Mouse (Mus musculus) myocyte (in vitro differentiated cells): ENCODE results near the gene Ghrh. TPM values are rescaled to one million over a fixed set of nuclear protein-coding genes. Genes with fewer than 3 reads are reported as not detected.

Experiments
- H3K27me3 ChIP-seq: one replicate; pipeline ENCODE4 v1.6.1; 2011; ENCODE audit not compliant: control insufficient read depth, insufficient read depth, insufficient read length
- H3K36me3 ChIP-seq: one replicate; pipeline ENCODE4 v1.6.1; 2011; ENCODE audit not compliant: control insufficient read depth, insufficient read depth
- H3K4me2 ChIP-seq: one replicate; pipeline ENCODE4 v1.6.1; 2011; ENCODE audit warnings: low read depth, control low read depth
- H3K4me3 ChIP-seq: one replicate; pipeline ENCODE4 v1.5.1; 2011; ENCODE audit warnings: mild to moderate bottlenecking, control low read depth, moderate library complexity
- H3K79me2 ChIP-seq: one replicate; pipeline ENCODE4 v1.6.1; 2011; ENCODE audit not compliant: control insufficient read depth, insufficient read depth
- H3ac ChIP-seq: one replicate; pipeline ENCODE4 v1.6.1; 2011; ENCODE audit not compliant: control insufficient read depth, insufficient read length
- CEBPB ChIP-seq: IDR thresholded peaks from 2 replicates; pipeline ENCODE4 v1.6.1; 2011; ENCODE audit warnings: mild to moderate bottlenecking, moderate library complexity; ENCODE audit not compliant: poor library complexity, insufficient read depth, severe bottlenecking
- E2F4 ChIP-seq: IDR thresholded peaks from one replicate; pipeline ENCODE4 v1.6.1; 2011; ENCODE audit warnings: mild to moderate bottlenecking, control low read depth, moderate library complexity; ENCODE audit not compliant: insufficient read depth
- MAX ChIP-seq: IDR thresholded peaks from one replicate; pipeline ENCODE4 v1.6.1; 2011; ENCODE audit warnings: low read depth, mild to moderate bottlenecking, control low read depth
- MYOD1 ChIP-seq, 3 experiments: IDR thresholded peaks; one replicate each; pipeline ENCODE4 v1.6.1; 2011; ENCODE audit warnings: control low read depth in 2 of 3, low read depth in 2 of 3, mild to moderate bottlenecking in 2 of 3, moderate library complexity in 1 of 3; ENCODE audit not compliant: insufficient read length in 2 of 3, control insufficient read depth in 1 of 3
- MYOG ChIP-seq, 3 experiments: IDR thresholded peaks; one replicate each; pipeline ENCODE4 v1.6.1; 2011; ENCODE audit warnings: control low read depth in 2 of 3, low read depth in 2 of 3, mild to moderate bottlenecking in 2 of 3; ENCODE audit not compliant: insufficient read length in 2 of 3, control insufficient read depth in 1 of 3, insufficient read depth in 1 of 3
- POLR2A ChIP-seq: IDR thresholded peaks from one replicate; pipeline ENCODE4 v1.6.1; 2011; ENCODE audit warnings: low read depth, mild to moderate bottlenecking, control low read depth, moderate library complexity; ENCODE audit not compliant: insufficient read length
- POLR2AphosphoS2 ChIP-seq: IDR thresholded peaks from one replicate; pipeline ENCODE4 v1.6.1; 2011; ENCODE audit warnings: low read depth, control low read depth; ENCODE audit not compliant: insufficient read length
- REST ChIP-seq: IDR thresholded peaks from one replicate; pipeline ENCODE4 v1.6.1; 2011; ENCODE audit warnings: mild to moderate bottlenecking, control low read depth, moderate library complexity; ENCODE audit not compliant: insufficient read depth, insufficient read length
- SRF ChIP-seq: IDR thresholded peaks from one replicate; pipeline ENCODE4 v1.6.1; 2011; ENCODE audit warnings: low read depth; ENCODE audit not compliant: control insufficient read depth, insufficient read length
- TCF12 ChIP-seq: IDR thresholded peaks from one replicate; pipeline ENCODE4 v1.6.1; 2011; ENCODE audit warnings: mild to moderate bottlenecking, control low read depth; ENCODE audit not compliant: poor library complexity, insufficient read depth, severe bottlenecking
- TCF3 ChIP-seq: IDR thresholded peaks from one replicate; pipeline ENCODE4 v1.6.1; 2011; ENCODE audit warnings: low read depth, control low read depth; ENCODE audit not compliant: insufficient read length
- USF1 ChIP-seq: IDR thresholded peaks from one replicate; pipeline ENCODE4 v1.6.1; 2011; ENCODE audit warnings: low read depth, mild to moderate bottlenecking, control low read depth, moderate library complexity
- polyA plus RNA-seq: library from polyadenylated mRNA; unstranded; fragments of >200 nt; fragmentation: generic; extraction: Trizol; gene quantifications from one replicate; pipeline ENCODE4 v1.2.1, GENCODE M21; 2012; ENCODE audit warnings: missing spikeins

Gene Ghrh
- polyA plus RNA-seq, 1 experiment: not detected

GRCm38 (mm10) chr2:157342328-157342926, 4.9 kb downstream of the Ghrh start:
- Histone ChIP-seq H3K27me3 (no peaks in the 10 kb centered on the region), H3K4me3 (no peak overlapping the region), H3K36me3 (no peaks in the 10 kb centered on the region), H3ac (no peak overlapping the region), H3K4me2 (no peak overlapping the region), H3K79me2 (no peaks in the 10 kb centered on the region)
- TF ChIP-seq POLR2AphosphoS2 (no peak), TCF3 (no peak), MYOG (IDR thresholded peaks at IDR 0.05; ENCODE audit: control insufficient read depth in 1 of 3, insufficient read depth in 1 of 3, insufficient read length in 2 of 3, low read depth in 2 of 3) (no peak), MAX (no peak), POLR2A (no peak), USF1 (no peak), MYOD1 (IDR thresholded peaks at IDR 0.05; ENCODE audit: control insufficient read depth in 1 of 3, insufficient read length in 2 of 3, low read depth in 2 of 3) (no peak), CEBPB (no peak), TCF12 (no peak), SRF (no peak), REST (no peak), E2F4 (no peak)

GRCm38 (mm10) chr2:157341554-157342270, 5.6 kb downstream of the Ghrh start:
- Histone ChIP-seq H3K27me3 (no peaks in the 10 kb centered on the region), H3K4me3 (no peak overlapping the region), H3ac (no peak overlapping the region), H3K4me2 (no peak overlapping the region), H3K36me3 (no peaks in the 10 kb centered on the region), H3K79me2 (no peaks in the 10 kb centered on the region)
- no peak for TF ChIP-seq CEBPB
- TF ChIP-seq USF1: no peak
- no peak for TF ChIP-seq TCF3
- TF ChIP-seq E2F4: no peak
- TF ChIP-seq POLR2AphosphoS2: no peak
- TF ChIP-seq REST: no peak
- no peak for TF ChIP-seq POLR2A
- no peak for TF ChIP-seq MAX
- no peak for TF ChIP-seq MYOG (IDR thresholded peaks at IDR 0.05; ENCODE audit: control insufficient read depth in 1 of 3, insufficient read depth in 1 of 3, insufficient read length in 2 of 3, low read depth in 2 of 3)
- no peak for TF ChIP-seq TCF12
- TF ChIP-seq SRF: no peak
- TF ChIP-seq MYOD1 (IDR thresholded peaks at IDR 0.05; ENCODE audit: control insufficient read depth in 1 of 3, insufficient read length in 2 of 3, low read depth in 2 of 3): no peak

DNA sequence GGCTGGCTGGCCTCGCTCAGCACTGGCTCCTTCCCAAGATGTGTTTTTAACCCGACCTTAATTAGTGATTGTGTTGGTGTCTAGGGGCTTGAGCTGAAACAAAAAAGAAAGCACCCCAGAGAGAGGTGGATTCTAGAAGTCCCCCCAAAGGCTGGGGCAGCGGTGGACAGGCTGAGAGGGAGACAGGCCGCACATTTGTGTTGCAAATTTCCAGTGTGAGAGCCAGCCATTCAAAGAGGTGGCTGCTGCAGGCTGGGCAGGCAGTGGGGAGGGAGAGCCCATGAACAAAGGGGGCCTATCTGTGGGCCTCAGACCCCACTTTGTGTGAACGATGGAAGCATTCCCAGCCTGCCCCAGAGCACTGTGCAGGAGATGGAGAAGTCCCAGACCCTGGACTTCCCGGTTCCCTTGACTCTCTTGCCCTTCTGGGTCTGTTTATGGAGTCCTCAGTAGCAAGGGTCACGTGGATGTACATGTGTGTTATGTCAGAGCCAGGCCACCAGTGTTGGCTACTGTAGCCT, 7.0 kb downstream of the Ghrh start:
- Histone ChIP-seq H3K79me2 (no peaks in the 10 kb centered on the region), H3K4me3 (no peak overlapping the region), H3K27me3 (no peaks in the 10 kb centered on the region), H3K36me3 (no peaks in the 10 kb centered on the region), H3ac (no peak overlapping the region), H3K4me2 (no peak overlapping the region)
- TF ChIP-seq TCF3 (no peak), MYOG (IDR thresholded peaks at IDR 0.05; ENCODE audit: control insufficient read depth in 1 of 3, insufficient read depth in 1 of 3, insufficient read length in 2 of 3, low read depth in 2 of 3) (no peak), POLR2A (no peak), TCF12 (no peak), MAX (no peak), REST (no peak), E2F4 (no peak), POLR2AphosphoS2 (no peak), CEBPB (no peak), MYOD1 (IDR thresholded peaks at IDR 0.05; ENCODE audit: control insufficient read depth in 1 of 3, insufficient read length in 2 of 3, low read depth in 2 of 3) (no peak), SRF (no peak), USF1 (no peak)

GRCm38 (mm10) chr2:157339532-157339931, 7.8 kb downstream of the Ghrh start:
- Histone ChIP-seq H3K36me3 (no peaks in the 10 kb centered on the region), H3K4me3 (no peak overlapping the region), H3K27me3 (no peaks in the 10 kb centered on the region), H3K79me2 (no peaks in the 10 kb centered on the region), H3K4me2 (no peak overlapping the region), H3ac (no peak overlapping the region)
- TF ChIP-seq USF1 (no peak), REST (no peak), POLR2AphosphoS2 (no peak), MAX (no peak), MYOG (IDR thresholded peaks at IDR 0.05; ENCODE audit: control insufficient read depth in 1 of 3, insufficient read depth in 1 of 3, insufficient read length in 2 of 3, low read depth in 2 of 3) (no peak), CEBPB (no peak), MYOD1 (IDR thresholded peaks at IDR 0.05; ENCODE audit: control insufficient read depth in 1 of 3, insufficient read length in 2 of 3, low read depth in 2 of 3) (no peak), TCF12 (no peak), TCF3 (no peak), SRF (no peak), E2F4 (no peak), POLR2A (no peak)
